Mouse (Mus musculus): Measurements from ENCODE around the gene Gm4491. TPM values are rescaled to one million over a fixed set of nuclear protein-coding genes. Genes with fewer than 3 reads are reported as not detected.

The Gm4491 gene
- total and polyA plus RNA-seq, 3 experiments, result not detected

GRCm38 (mm10) chr14:57109194-57109593 is 6.5 kb downstream of the Gm4491 start:
- Histone ChIP-seq H3K4me3 (replicated peaks in 1 of 3; ENCODE audit: low read depth in 2 of 3, low read length in 2 of 3, poor library complexity in 1 of 3) (no peak overlapping the region), H3K9ac (ENCODE audit: insufficient read depth, low read depth) (no peak overlapping the region), H3K27me3 (replicated peaks) (peaks cover 4% of the 10 kb centered on the region), H3K36me3 (replicated peaks in 1 of 2; ENCODE audit: control insufficient read depth in 1 of 2, insufficient read depth in 1 of 2, low read length in 1 of 2) (no peaks in the 10 kb centered on the region), H3K4me1 (ENCODE audit: control insufficient read depth in 1 of 2, insufficient read depth in 2 of 2) (peaks cover 0 to 4% of the 10 kb centered on the region in 2 experiments; a peak in 1 of 4 replicates), H3K4me2 (ENCODE audit: insufficient read depth, low read depth, poor library complexity, severe bottlenecking) (no peak overlapping the region), H3K27ac (ENCODE audit: insufficient read depth, low read depth) (no peak overlapping the region), H3K9me3 (replicated peaks; ENCODE audit: low read length) (peaks cover 1% of the 10 kb centered on the region), H3K79me2 (replicated peaks; ENCODE audit: control insufficient read depth, extremely low read depth, insufficient read depth, poor library complexity, severe bottlenecking) (no peaks in the 10 kb centered on the region)
- no peak for TF ChIP-seq MEF2A (IDR thresholded peaks at IDR 0.05; ENCODE audit: borderline replicate concordance, low read depth, low read length)
- TF ChIP-seq BHLHE40 (IDR thresholded peaks at IDR 0.05; ENCODE audit: low read depth, low read length), result no peak
- peak; percentile 83 to 90 for TF ChIP-seq CTCF (conservative IDR thresholded peaks at IDR 0.05 in 1 of 2, IDR thresholded peaks at IDR 0.05 in 1 of 2; ENCODE audit: low read depth in 2 of 2, low read length in 2 of 2)
- no peak for TF ChIP-seq ELF1 (IDR thresholded peaks at IDR 0.05; ENCODE audit: low read depth, low read length)
- peak; percentile 77 for TF ChIP-seq SMC3 (IDR thresholded peaks at IDR 0.05; ENCODE audit: low read depth, low read length)
- TF ChIP-seq RAD21 (IDR thresholded peaks at IDR 0.05; ENCODE audit: low read depth, low read length), result peak; percentile 87
- in situ Hi-C loops (cut with MboI; ENCODE audit: low pct_ligation_motif_present, low pct_unique_long_range_greater_than_20kb, low sequenced_read_pairs) (no loop called here), dilution Hi-C loops (cut with MboI; ENCODE audit: extremely low pct_ligation_motif_present, extremely low pct_unique_long_range_greater_than_20kb, low sequenced_read_pairs) (no loop called here)
- peak; percentile 66 for DNase-seq (ENCODE audit: extremely low read depth)

- peaks cover 4% of the 10 kb centered on the region for H3K9me3 ChIP-seq (replicated peaks; ENCODE audit: low read length)
- H3K79me2 ChIP-seq (replicated peaks; ENCODE audit: control insufficient read depth, extremely low read depth, insufficient read depth, poor library complexity, severe bottlenecking), result no peaks in the 10 kb centered on the region
- no peak for TF ChIP-seq USF1 (IDR thresholded peaks at IDR 0.05; ENCODE audit: low read depth, low read length)
- no peak for TF ChIP-seq ZC3H11A (IDR thresholded peaks at IDR 0.05; ENCODE audit: low read depth, low read length)
- no peak for TF ChIP-seq EP300 (IDR thresholded peaks at IDR 0.05; ENCODE audit: low read length)
- no peaks in the 10 kb centered on the region for H3K36me3 ChIP-seq (replicated peaks in 1 of 2; ENCODE audit: control insufficient read depth in 1 of 2, insufficient read depth in 1 of 2, low read length in 1 of 2)
- no peaks in the 10 kb centered on the region for H3K4me1 ChIP-seq (ENCODE audit: control insufficient read depth in 1 of 2, insufficient read depth in 2 of 2)
- H3K27ac ChIP-seq (ENCODE audit: insufficient read depth, low read depth), result no peak overlapping the region
- H3K27me3 ChIP-seq (replicated peaks), result no peaks in the 10 kb centered on the region
- no peak overlapping the region for H3K4me3 ChIP-seq (replicated peaks in 1 of 3; ENCODE audit: low read depth in 2 of 3, low read length in 2 of 3, poor library complexity in 1 of 3)
- H3K4me2 ChIP-seq (ENCODE audit: insufficient read depth, low read depth, poor library complexity, severe bottlenecking), result no peak overlapping the region
- no peak for DNase-seq (ENCODE audit: extremely low read depth)
- dilution Hi-C loops (cut with MboI; ENCODE audit: extremely low pct_ligation_motif_present, extremely low pct_unique_long_range_greater_than_20kb, low sequenced_read_pairs), result no loop called here
- no peak overlapping the region for H3K9ac ChIP-seq (ENCODE audit: insufficient read depth, low read depth)
- in situ Hi-C loops (cut with MboI; ENCODE audit: low pct_ligation_motif_present, low pct_unique_long_range_greater_than_20kb, low sequenced_read_pairs), result no loop called here
Measured at GRCm38 (mm10) chr14:57107916-57108315, 7.8 kb downstream of the Gm4491 start.

DNA sequence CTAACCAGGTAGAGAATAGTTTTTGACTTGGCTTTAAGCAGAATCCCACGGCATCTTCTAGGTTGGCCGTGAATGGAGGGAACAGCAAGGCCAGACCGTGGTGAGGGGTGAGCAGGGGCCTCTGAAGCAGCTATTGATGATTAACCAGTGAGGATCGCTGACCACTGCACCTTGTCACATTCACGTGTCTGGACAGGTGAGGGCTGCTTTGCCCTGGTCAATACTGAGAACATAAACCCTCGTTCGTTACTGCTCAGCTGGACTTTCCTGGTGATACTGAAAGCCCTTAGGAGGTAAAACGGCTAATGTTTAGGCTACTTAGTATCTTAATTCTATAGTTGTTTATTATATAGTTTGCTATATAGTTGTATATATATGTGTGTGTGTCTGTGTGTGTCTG is 8.6 kb downstream of the Gm4491 start:
- H3K4me3 ChIP-seq (replicated peaks in 1 of 3; ENCODE audit: low read depth in 2 of 3, low read length in 2 of 3, poor library complexity in 1 of 3), result no peak overlapping the region
- in situ Hi-C loops (cut with MboI; ENCODE audit: low pct_ligation_motif_present, low pct_unique_long_range_greater_than_20kb, low sequenced_read_pairs), result no loop called here

More for the DNA sequence above, 8.6 kb downstream of the Gm4491 start:
- Histone ChIP-seq H3K79me2 (replicated peaks; ENCODE audit: control insufficient read depth, extremely low read depth, insufficient read depth, poor library complexity, severe bottlenecking) (no peaks in the 10 kb centered on the region), H3K36me3 (replicated peaks in 1 of 2; ENCODE audit: control insufficient read depth in 1 of 2, insufficient read depth in 1 of 2, low read length in 1 of 2) (no peaks in the 10 kb centered on the region), H3K9me3 (replicated peaks; ENCODE audit: low read length) (peaks cover 4% of the 10 kb centered on the region), H3K4me1 (ENCODE audit: control insufficient read depth in 1 of 2, insufficient read depth in 2 of 2) (no peaks in the 10 kb centered on the region), H3K9ac (ENCODE audit: insufficient read depth, low read depth) (no peak overlapping the region), H3K27ac (ENCODE audit: insufficient read depth, low read depth) (no peak overlapping the region), H3K4me2 (ENCODE audit: insufficient read depth, low read depth, poor library complexity, severe bottlenecking) (no peak overlapping the region), H3K27me3 (replicated peaks) (no peaks in the 10 kb centered on the region)
- TF ChIP-seq CTCF (conservative IDR thresholded peaks at IDR 0.05 in 1 of 2, IDR thresholded peaks at IDR 0.05 in 1 of 2; ENCODE audit: low read depth in 2 of 2, low read length in 2 of 2), result no peak
- no peak for TF ChIP-seq IRF4 (IDR thresholded peaks at IDR 0.05; ENCODE audit: low read depth, low read length)
- no peak for TF ChIP-seq HCFC1 (IDR thresholded peaks at IDR 0.05; ENCODE audit: low read depth, low read length)
- TF ChIP-seq MEF2A (IDR thresholded peaks at IDR 0.05; ENCODE audit: borderline replicate concordance, low read depth, low read length), result no peak
- no peak for TF ChIP-seq MAX (IDR thresholded peaks at IDR 0.05; ENCODE audit: low read length)
- no peak for TF ChIP-seq KAT2A (IDR thresholded peaks at IDR 0.05; ENCODE audit: insufficient replicate concordance, low read length)
- TF ChIP-seq MAFK (IDR thresholded peaks at IDR 0.05; ENCODE audit: insufficient replicate concordance, low read length), result no peak
- TF ChIP-seq UBTF (IDR thresholded peaks at IDR 0.05; ENCODE audit: low read depth, low read length), result no peak
- no peak for TF ChIP-seq CHD1 (IDR thresholded peaks at IDR 0.05; ENCODE audit: low read depth, low read length)
- dilution Hi-C loops (cut with MboI; ENCODE audit: extremely low pct_ligation_motif_present, extremely low pct_unique_long_range_greater_than_20kb, low sequenced_read_pairs), result no loop called here
- DNase-seq (ENCODE audit: extremely low read depth), result no peak

Data from CH12.LX (cell line).